Mouse (Mus musculus) brain, embryonic 14.5 days (tissue): ENCODE data around the gene Lrrc61.

Source experiments
- CTCF ChIP-seq: fragments of 200-500 bp; IDR thresholded peaks from 2 replicates; pipeline ENCODE4 v1.5.1; 2012; ENCODE audit warnings: inconsistent platforms, mild to moderate bottlenecking, moderate library complexity, borderline replicate concordance; ENCODE audit not compliant: insufficient read depth, insufficient read length; ENCODE audit errors: extremely low read depth
- POLR2A ChIP-seq: fragments of 200-500 bp; IDR thresholded peaks from 2 replicates; pipeline ENCODE4 v1.6.1; 2012; ENCODE audit warnings: mild to moderate bottlenecking, inconsistent platforms, borderline replicate concordance; ENCODE audit not compliant: poor library complexity, insufficient read depth, insufficient read length, severe bottlenecking; ENCODE audit errors: extremely low read depth

DNA sequence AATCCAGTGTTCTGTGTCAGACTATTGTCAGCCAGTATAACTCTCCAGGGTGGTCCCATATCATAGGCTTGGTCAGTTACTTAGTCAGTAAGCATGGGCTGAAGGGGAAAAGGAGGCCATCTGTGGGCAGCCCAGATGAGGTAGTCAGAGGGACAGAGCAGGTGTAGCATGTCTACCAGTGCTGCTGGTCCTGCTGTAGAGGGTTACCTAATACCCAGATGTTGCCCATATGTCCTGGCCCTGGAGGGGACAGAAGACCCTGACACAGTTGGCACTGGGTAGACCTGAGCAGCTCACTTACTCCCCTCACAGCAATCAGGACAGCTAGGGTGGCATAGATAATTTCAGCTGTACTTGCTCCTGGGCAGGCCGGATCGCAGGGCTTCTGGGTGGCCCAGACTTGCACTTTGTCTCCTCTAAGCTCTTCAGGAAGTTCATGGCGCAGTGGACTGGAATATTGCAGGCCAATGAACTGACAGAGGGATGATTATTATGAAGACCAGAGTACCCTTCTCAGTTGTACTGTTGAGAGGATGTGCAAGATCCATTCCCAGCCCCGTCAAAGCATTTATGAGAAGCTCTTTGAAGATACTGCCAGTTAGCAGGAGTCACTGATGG is 11.2 kb downstream of the Lrrc61 start:
- TF ChIP-seq CTCF: no peak
- TF ChIP-seq POLR2A: no peak
